Mouse (Mus musculus) testis, adult 2 months (tissue): ENCODE measurements at regions not wholly inside any gene's neighbourhood (a gene's known extent, or its start where the extent isn't known, plus 50 kb on each side); places are given as distances from the start of the nearest gene placed in this dataset.

Experiments used
- H3K27ac ChIP-seq: fragments of 200-500 bp; 2 replicates; pipeline ENCODE4 v1.5.1; 2012; ENCODE audit warnings: low read depth, low read length; ENCODE audit not compliant: control insufficient read depth, insufficient read depth
- H3K27me3 ChIP-seq: fragments of 200-500 bp; 2 replicates; pipeline ENCODE4 v1.6.1; 2012; ENCODE audit warnings: mild to moderate bottlenecking, low read length, moderate library complexity; ENCODE audit not compliant: control insufficient read depth, insufficient read depth
- H3K36me3 ChIP-seq: fragments of 200-500 bp; 2 replicates; pipeline ENCODE4 v1.6.1; 2012; ENCODE audit warnings: mild to moderate bottlenecking, low read length; ENCODE audit not compliant: control insufficient read depth, insufficient read depth
- H3K4me1 ChIP-seq: fragments of 200-500 bp; 2 replicates; pipeline ENCODE4 v1.6.1; 2012; ENCODE audit warnings: low read length; ENCODE audit not compliant: control insufficient read depth, insufficient read depth
- H3K4me3 ChIP-seq: fragments of 200-500 bp; 2 replicates; pipeline ENCODE4 v1.5.1; 2012; ENCODE audit warnings: low read depth, mild to moderate bottlenecking, low read length, moderate library complexity, mixed read lengths; ENCODE audit not compliant: control insufficient read depth
- CTCF ChIP-seq: fragments of 200-500 bp; IDR thresholded peaks from 2 replicates; pipeline ENCODE4 v1.5.1; 2012; ENCODE audit warnings: low read depth, mild to moderate bottlenecking, inconsistent platforms, low read length, moderate library complexity; ENCODE audit not compliant: control insufficient read depth, insufficient read depth, insufficient replicate concordance
- POLR2A ChIP-seq: fragments of 200-500 bp; IDR thresholded peaks from 2 replicates; pipeline ENCODE4 v1.6.1; 2012; ENCODE audit warnings: low read depth, mild to moderate bottlenecking, inconsistent platforms, low read length, moderate library complexity; ENCODE audit not compliant: control insufficient read depth

GRCm38 (mm10) chr7:70917016-70917415 is 434.3 kb downstream of the Gm10295 start:
- TF ChIP-seq POLR2A (no peak), CTCF (no peak)
- H3K36me3 ChIP-seq: no peaks in the 10 kb centered on the region
- H3K27me3 ChIP-seq: no peaks in the 10 kb centered on the region
- H3K4me3 ChIP-seq: no peak overlapping the region
- H3K27ac ChIP-seq: no peak overlapping the region
- no peaks in the 10 kb centered on the region for H3K4me1 ChIP-seq

- H3K4me3 ChIP-seq: no peak overlapping the region
- no peaks in the 10 kb centered on the region for H3K36me3 ChIP-seq
- no peaks in the 10 kb centered on the region for H3K4me1 ChIP-seq
- TF ChIP-seq POLR2A (no peak), CTCF (no peak)
- H3K27ac ChIP-seq: no peak overlapping the region
- no peaks in the 10 kb centered on the region for H3K27me3 ChIP-seq
Measured at GRCm38 (mm10) chr7:70908921-70909320, 442.4 kb downstream of the Gm10295 start.

DNA sequence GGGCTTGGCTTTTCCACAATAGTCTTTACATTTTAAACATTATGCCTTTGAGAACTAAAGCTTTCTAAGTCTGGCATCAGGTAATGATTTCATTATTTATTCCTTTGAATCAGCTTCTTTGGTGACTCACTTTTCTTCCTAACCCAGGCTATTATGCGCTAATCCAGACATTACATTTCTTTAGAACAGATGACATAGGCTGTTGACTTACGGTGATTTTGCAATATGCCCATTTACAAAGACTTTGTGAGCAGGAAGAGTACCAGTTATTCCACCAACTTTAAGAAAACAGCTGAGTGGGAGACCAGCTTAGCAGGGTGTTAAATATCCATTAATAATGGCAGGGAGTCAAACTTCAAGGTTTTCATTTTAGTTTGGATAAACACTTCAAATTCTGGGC is 459.6 kb downstream of the Gm10295 start:
- no peaks in the 10 kb centered on the region for H3K27me3 ChIP-seq
- TF ChIP-seq POLR2A: no peak
- TF ChIP-seq CTCF: no peak

GRCm38 (mm10) chr7:70880496-70880895 is 470.8 kb downstream of the Gm10295 start:
- H3K27me3 ChIP-seq: no peaks in the 10 kb centered on the region
- H3K4me1 ChIP-seq: no peaks in the 10 kb centered on the region
- no peak overlapping the region for H3K4me3 ChIP-seq
- H3K36me3 ChIP-seq: no peaks in the 10 kb centered on the region
- no peak overlapping the region for H3K27ac ChIP-seq
- TF ChIP-seq CTCF (no peak), POLR2A (no peak)

More for the DNA sequence above, 459.6 kb downstream of the Gm10295 start:
- Histone ChIP-seq H3K36me3 (no peaks in the 10 kb centered on the region), H3K4me3 (no peak overlapping the region), H3K4me1 (no peaks in the 10 kb centered on the region), H3K27ac (no peak overlapping the region)

GRCm38 (mm10) chr7:70874393-70874792 is 476.9 kb downstream of the Gm10295 start:
- no peaks in the 10 kb centered on the region for H3K4me1 ChIP-seq
- H3K27me3 ChIP-seq: no peaks in the 10 kb centered on the region
- H3K27ac ChIP-seq: no peak overlapping the region
- no peaks in the 10 kb centered on the region for H3K36me3 ChIP-seq
- TF ChIP-seq CTCF: no peak
- TF ChIP-seq POLR2A: no peak
- H3K4me3 ChIP-seq: no peak overlapping the region

- TF ChIP-seq CTCF (no peak), POLR2A (no peak)
- Histone ChIP-seq H3K27me3 (no peaks in the 10 kb centered on the region), H3K36me3 (no peaks in the 10 kb centered on the region), H3K4me3 (no peak overlapping the region), H3K27ac (peak overlapping the region; percentile 12), H3K4me1 (no peaks in the 10 kb centered on the region)
Measured at GRCm38 (mm10) chr7:70870841-70871534, 480.3 kb downstream of the Gm10295 start.

DNA sequence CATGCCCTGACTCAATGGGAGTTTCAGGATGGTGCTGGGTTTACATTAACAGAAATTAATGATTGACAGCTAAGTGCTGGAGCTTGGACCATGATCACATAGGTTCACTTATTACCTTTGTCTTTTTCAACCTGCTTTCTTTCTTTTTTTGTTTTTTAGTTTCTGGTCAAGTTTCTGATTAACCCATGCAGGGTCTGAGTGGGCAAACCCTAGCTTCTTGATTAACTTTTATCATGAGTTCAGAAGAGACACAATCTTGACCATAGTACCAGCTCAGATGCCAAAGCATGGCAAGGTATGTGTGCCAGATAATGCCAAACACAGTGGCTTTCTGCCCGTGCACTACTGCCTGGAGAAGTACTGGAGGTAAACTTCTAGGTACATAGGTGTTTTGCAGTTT is 482.2 kb downstream of the Gm10295 start:
- TF ChIP-seq CTCF (no peak), POLR2A (no peak)
- no peak overlapping the region for H3K27ac ChIP-seq
- H3K27me3 ChIP-seq: no peaks in the 10 kb centered on the region
- H3K36me3 ChIP-seq: no peaks in the 10 kb centered on the region
- H3K4me3 ChIP-seq: no peak overlapping the region
- no peaks in the 10 kb centered on the region for H3K4me1 ChIP-seq

DNA sequence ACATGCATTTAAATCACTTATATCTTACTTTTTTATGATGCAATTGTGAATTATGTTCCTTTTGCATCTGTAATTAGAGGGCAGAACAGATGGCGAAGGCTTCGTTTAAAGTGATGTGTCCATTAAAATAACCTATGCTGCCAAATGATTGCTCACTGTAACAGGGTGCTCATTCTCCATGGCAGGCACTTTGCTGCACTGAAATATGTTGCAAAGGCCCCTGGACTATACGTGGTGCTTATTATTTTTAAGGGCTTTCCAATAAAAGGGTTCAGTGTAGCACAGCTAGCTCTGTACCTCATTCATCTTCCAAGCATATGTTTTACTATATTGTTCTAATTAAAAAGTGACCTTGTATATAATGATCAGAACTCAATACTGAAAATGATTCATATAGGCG is 491.3 kb downstream of the Gm10295 start:
- Histone ChIP-seq H3K36me3 (no peaks in the 10 kb centered on the region), H3K4me3 (no peak overlapping the region), H3K27ac (no peak overlapping the region), H3K4me1 (no peaks in the 10 kb centered on the region), H3K27me3 (no peaks in the 10 kb centered on the region)
- TF ChIP-seq POLR2A: no peak
- no peak for TF ChIP-seq CTCF
